In the genomic region with DNA sequence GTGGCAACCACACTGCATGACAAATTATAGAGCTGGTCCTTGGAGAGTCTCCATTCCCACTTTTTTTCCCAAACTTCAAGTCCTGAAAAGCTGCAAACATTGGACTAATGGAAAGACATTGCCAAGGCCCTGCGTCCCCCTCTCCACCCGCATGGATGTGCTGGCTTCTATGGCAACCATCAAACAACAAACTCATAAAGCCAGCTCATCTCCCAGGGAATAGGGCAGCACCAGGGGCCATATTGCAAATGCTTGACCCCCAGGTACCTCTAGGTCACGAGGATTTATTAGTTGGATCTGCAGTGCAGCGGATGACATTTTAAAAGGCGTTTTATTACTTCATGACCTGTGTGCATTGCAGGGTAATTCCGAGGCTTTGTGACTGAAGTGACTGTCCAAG, we compare ENCODE assay signal across 23 mouse cellular contexts.
"Had no signal": no experiment of that assay in that cellular context is flagged by ENCODE, and none has a peak within 500 bp of the region (broad histone marks: within the 10 kb centered on the region; RNA-seq: fewer than 3 reads in every experiment).

No protein-coding gene starts in this region.

- H3K9ac ChIP-seq: limb, embryonic 13.5 days; liver, embryonic 12.5 days; liver, embryonic 15.5 days; lung, embryonic 15.5 days; midbrain, embryonic 12.5 days; neural tube, embryonic 13.5 days; stomach, embryonic 15.5 days had no signal

- DNase-seq: kidney, adult 2 months; kidney, postnatal 10 days; kidney, postnatal 36 days; layer of hippocampus, postnatal 36 days; liver; lung, adult 18-20 months; lung, postnatal 10 days; lung, postnatal 36 days; retina, postnatal 1 day; right cerebral cortex, postnatal 25 days; spleen, adult 18-20 months; thymus, postnatal 25 days had no signal

- H3K9me3 ChIP-seq: limb, embryonic 13.5 days; liver, embryonic 12.5 days; liver, embryonic 15.5 days; lung, embryonic 15.5 days; midbrain, embryonic 12.5 days; neural tube, embryonic 13.5 days; stomach, embryonic 15.5 days had no signal

- H3K4me1 ChIP-seq: liver, embryonic 15.5 days; stomach, embryonic 15.5 days had no signal

- H3K27me3 ChIP-seq: limb, embryonic 13.5 days; liver, embryonic 12.5 days; liver, embryonic 15.5 days; lung, embryonic 15.5 days; megakaryocyte, embryonic 14.5 days; stomach, embryonic 15.5 days had no signal

- ATAC-seq: liver, embryonic 12.5 days; midbrain, embryonic 16.5 days had no signal

- H3K4me3 ChIP-seq: left cerebral cortex, adult 2 months; limb, embryonic 13.5 days; liver, embryonic 12.5 days; liver, embryonic 15.5 days; lung, embryonic 15.5 days; megakaryocyte, embryonic 14.5 days; midbrain, embryonic 12.5 days; myocyte; neural tube, embryonic 13.5 days; stomach, embryonic 15.5 days had no signal

- H3K36me3 ChIP-seq: limb, embryonic 13.5 days; liver, embryonic 12.5 days; liver, embryonic 15.5 days; lung, embryonic 15.5 days; midbrain, embryonic 12.5 days; neural tube, embryonic 13.5 days; stomach, embryonic 15.5 days had no signal

- H3K27ac ChIP-seq: left cerebral cortex, adult 2 months; limb, embryonic 13.5 days; liver, embryonic 12.5 days; liver, embryonic 15.5 days; lung, embryonic 15.5 days; midbrain, embryonic 12.5 days; neural tube, embryonic 13.5 days; stomach, embryonic 15.5 days had no signal

- H3K4me2 ChIP-seq: limb, embryonic 13.5 days; liver, embryonic 12.5 days; liver, embryonic 15.5 days; lung, embryonic 15.5 days; midbrain, embryonic 12.5 days; neural tube, embryonic 13.5 days; stomach, embryonic 15.5 days had no signal
